Mouse (Mus musculus): ENCODE data around the gene Clec4b1.
"Not testable (repeated sequence)": the region's sequence is repeated elsewhere in the genome, so short reads cannot be mapped to it uniquely, and the experiment has no call there.

Gene Clec4b1

DNA sequence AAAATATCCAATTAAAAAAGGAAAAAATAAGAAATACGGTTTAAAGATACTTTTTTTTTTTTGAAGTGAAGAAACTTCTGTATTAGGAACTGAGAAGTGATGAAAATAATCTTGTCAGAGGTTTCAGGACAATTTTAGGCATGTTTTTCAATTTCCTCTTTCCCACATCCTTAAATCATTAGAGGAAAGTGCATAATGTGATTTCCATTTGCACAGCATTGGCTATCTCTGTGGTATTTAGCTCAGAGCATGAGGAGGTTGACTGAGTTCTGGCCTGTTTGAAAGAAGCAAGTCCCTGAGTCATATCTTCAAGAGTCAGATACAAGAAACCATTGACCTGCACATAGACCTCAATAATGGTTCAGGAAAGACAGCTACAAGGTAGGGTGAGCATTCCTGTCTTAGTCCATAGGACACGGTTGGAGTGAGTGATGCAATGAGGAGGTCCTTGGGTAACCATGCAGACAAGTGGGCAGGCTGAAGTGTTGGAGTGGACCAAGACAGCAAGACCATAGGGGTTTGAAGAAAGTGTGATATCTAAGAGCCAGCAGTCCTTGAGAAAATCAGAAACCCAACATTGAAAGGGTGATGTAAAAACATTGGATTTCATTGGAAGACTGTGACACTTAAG, at the start of gene Clec4b1:
Clec4b1 (plus strand) TSS at position 221 of the 631 bp plus-strand sequence.
- DNase-seq: no peak

DNA sequence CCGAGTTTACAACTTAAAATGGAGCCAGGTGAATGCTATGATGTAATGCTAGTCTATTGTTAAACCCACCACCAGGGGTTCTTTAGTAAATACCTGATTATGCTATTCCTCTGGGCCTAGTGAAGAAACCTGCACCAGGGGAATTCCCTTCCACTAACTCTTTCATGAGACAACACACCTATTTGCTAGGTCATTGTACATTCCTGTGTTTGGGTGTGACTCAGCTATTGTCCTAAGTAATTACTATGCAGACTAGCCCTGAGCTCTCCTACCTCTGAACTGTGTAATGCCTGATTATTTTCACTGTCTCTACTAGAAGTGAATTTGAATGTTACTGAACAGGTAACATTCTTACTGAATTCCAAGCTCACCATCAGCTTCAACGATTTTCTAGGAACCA, 45.1 kb upstream of the Clec4b1 start:
- DNase-seq: not testable (repeated sequence)

DNA sequence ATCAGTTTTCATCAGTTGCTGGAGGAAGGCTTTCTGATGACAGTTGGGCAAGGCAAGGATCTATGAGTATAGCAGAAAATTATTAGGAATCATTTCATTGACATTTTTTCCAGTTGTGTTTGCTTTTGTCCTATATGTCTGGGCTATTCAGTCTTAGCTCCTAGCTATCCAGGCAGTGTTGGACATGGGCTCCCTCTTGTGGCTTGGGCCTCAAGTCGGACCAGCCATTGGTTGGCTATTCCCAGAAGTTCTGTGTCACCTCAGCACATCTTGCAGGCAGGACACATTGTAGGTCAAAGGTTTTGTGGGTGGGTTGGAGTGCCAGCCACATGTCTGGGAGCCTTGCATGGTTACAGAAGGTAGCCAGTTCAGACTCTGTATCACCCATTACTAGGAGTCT, 44.2 kb upstream of the Clec4b1 start:
- DNase-seq: no peak

DNA sequence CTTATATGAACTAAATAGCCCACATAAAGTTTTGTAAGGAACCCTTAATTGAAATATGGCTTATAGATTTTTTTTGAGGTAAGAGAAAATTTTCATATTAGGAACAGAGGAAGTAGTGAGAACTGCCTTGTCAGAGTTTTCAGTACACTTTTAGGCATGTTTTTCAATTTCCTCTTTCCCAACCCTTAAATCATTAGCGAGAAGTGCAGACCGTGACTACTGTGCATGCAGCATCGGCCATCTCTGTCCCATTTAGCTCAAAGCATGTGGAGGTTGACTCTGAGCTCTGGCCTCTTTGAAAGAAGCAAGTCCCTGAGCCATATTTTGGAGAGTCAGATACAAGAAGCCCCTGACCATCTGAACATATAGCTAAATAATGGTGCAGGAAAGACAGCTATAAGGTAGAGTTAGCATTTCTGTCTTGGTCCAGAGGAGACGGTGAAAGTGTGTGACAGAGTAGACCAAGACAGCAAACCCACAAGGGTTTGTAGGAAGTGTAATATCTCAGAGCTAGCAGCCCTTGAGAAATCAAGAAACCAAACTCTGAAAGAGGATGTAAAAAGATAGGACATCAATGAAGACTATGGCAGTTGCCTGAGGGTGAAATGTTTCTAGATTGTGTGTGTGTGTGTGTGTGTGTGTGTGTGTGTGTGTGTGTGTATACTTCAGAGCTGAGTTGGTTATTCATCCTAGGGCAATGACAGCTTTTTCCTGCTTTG, 45.5 kb downstream of the Clec4b1 start:
- no peak for DNase-seq

DNA sequence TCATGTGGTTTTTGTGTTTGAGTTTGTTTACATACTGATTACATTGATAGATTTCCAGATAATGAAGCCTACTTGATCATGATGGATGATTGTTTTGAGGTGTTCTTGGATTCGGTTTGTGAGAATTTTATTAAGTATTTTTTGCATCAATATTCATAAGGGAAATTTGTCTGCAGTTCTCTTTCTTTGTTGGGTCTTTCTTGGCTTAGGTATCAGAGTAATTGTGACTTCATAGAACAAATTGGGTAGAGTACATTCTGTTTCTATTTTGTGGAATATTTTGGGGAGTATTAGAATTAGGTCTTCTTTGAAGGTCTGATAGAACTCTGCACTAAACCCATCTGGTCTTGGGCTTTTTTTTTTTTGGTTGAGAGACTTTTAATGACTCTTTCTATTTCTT, 56.4 kb downstream of the Clec4b1 start, which contains the start of gene Clec4a2:
Clec4a2 (plus strand) TSS at position 301 of the 400 bp plus-strand sequence.
- not testable (repeated sequence) for DNase-seq

All from kidney, adult 9 months (tissue).